Mouse (Mus musculus) frontal cortex, postnatal 14 days (tissue): ENCODE measurements around the gene Hmga1.
A peak's percentile ranks its signal among the peaks of the same experiment; 100 is the strongest.

Experiments used
- DNase-seq, 2 experiments: peaks; one replicate each; pipeline ENCODE4 v3.0.0; 2022; ENCODE audit warnings: low spot score in 2 of 2

The Hmga1 gene

GRCm38 (mm10) chr17:27591826-27592564, 35.7 kb downstream of the Hmga1 start:
- no peak for DNase-seq

GRCm38 (mm10) chr17:27592565-27592910, 36.2 kb downstream of the Hmga1 start:
- no peak for DNase-seq

- no peak for DNase-seq
Observed at GRCm38 (mm10) chr17:27595659-27596375, 39.5 kb downstream of the Hmga1 start.

GRCm38 (mm10) chr17:27596376-27597190, 40.3 kb downstream of the Hmga1 start:
- no peak for DNase-seq

GRCm38 (mm10) chr17:27600286-27600685, 44.0 kb downstream of the Hmga1 start:
- no peak for DNase-seq

GRCm38 (mm10) chr17:27600869-27601268, 44.6 kb downstream of the Hmga1 start:
- no peak for DNase-seq

- no peak for DNase-seq
Observed at GRCm38 (mm10) chr17:27603036-27603435, 46.7 kb downstream of the Hmga1 start.

GRCm38 (mm10) chr17:27603522-27604234, 47.4 kb downstream of the Hmga1 start:
- no peak for DNase-seq

- DNase-seq: no peak
Observed at GRCm38 (mm10) chr17:27609576-27609975, 53.3 kb downstream of the Hmga1 start.

GRCm38 (mm10) chr17:27610679-27611518, 54.6 kb downstream of the Hmga1 start:
- DNase-seq: peak; percentile 57 to 65

GRCm38 (mm10) chr17:27611519-27611884, 55.2 kb downstream of the Hmga1 start:
- DNase-seq: no peak

GRCm38 (mm10) chr17:27611994-27612393, 55.7 kb downstream of the Hmga1 start:
- no peak for DNase-seq

- no peak for DNase-seq
Observed at GRCm38 (mm10) chr17:27613016-27613415, 56.7 kb downstream of the Hmga1 start.
